Comparison of ENCODE assay signal across 10 mouse cellular contexts in the genomic region with DNA sequence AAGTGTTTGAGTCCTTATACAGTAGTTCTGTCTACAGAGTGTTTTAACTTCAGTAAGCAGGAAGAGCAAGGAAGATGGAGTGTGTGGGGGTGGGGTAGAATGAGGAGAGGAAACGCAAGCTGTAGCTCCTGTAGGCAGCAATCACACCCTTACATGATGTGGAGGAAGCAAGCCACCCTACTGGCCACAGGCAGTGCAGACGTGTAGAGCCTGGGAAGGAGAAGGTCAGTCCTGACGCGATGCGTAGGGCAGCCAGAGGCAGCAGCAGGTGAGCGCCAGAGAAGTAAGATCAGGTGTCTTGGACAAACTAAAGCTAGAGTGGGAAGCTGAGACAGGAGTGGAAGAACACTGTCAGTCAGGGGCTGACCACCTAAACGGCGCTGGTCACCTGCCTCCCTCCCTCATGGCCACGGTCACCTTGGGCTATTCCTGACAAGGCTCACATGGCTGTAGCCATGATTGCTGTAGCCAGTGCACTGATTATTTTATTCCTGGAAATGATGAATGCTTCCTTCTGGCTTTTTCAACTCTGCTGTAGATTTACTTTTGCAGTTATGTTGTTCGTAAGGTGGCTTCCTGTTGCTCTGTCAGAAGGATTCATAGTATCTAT.
DNase-seq lines count a peak whose midpoint lies in the region; ATAC-seq and TF ChIP-seq lines count a peak whose summit lies in the region.
"Had no signal": no experiment of that assay in that cellular context is flagged by ENCODE, and none has a peak within 500 bp of the region (broad histone marks: within the 10 kb centered on the region; RNA-seq: fewer than 3 reads in every experiment).

No protein-coding gene starts in this region.

- H3K4me1 ChIP-seq in testis, adult 2 months (ENCODE audit: control insufficient read depth, insufficient read depth, low read length), result peaks cover 15% of the 10 kb centered on the region
- peaks cover 54% of the 10 kb centered on the region for H3K4me1 ChIP-seq in liver, embryonic 16.5 days (ENCODE audit: control insufficient read depth, low read depth, low read length)

- H3K27ac ChIP-seq in testis, adult 2 months (ENCODE audit: control insufficient read depth, insufficient read depth, low read depth, low read length), result no peak overlapping the region
- H3K27ac ChIP-seq in liver, embryonic 16.5 days (ENCODE audit: low read length), result no peak overlapping the region

- no peak for TF ChIP-seq POLR2A in testis, adult 2 months (IDR thresholded peaks at IDR 0.05; ENCODE audit: control insufficient read depth, low read depth, low read length)

- no peak overlapping the region for H3K9ac ChIP-seq in liver, embryonic 16.5 days (ENCODE audit: low read depth, low read length)

- TF ChIP-seq CTCF in testis, adult 2 months (IDR thresholded peaks at IDR 0.05; ENCODE audit: control insufficient read depth, insufficient read depth, insufficient replicate concordance, low read depth, low read length), result 0 out of 2 replicates have a peak, but pooled peaks have one; percentile 2

- H3K4me2 ChIP-seq in liver, embryonic 16.5 days (ENCODE audit: low read depth, low read length), result no peak overlapping the region

- H3K9me3 ChIP-seq in liver, embryonic 16.5 days (replicated peaks; ENCODE audit: control insufficient read depth, low read length), result no peaks in the 10 kb centered on the region

- DNase-seq in heart, adult 11 months, result peak; percentile 94
- no peak for DNase-seq in heart, adult 8-10 months (ENCODE audit: low spot score)
- DNase-seq in testis, postnatal 10 days (ENCODE audit: low spot score), result no peak
- DNase-seq in Muller cell, postnatal 12 days (ENCODE audit: inconsistent ontology term), result no peak
- DNase-seq in urinary bladder, adult 2 months (ENCODE audit: low spot score), result no peak
- no peak for DNase-seq in embryo, embryonic 10 days (ENCODE audit: low spot score)
- DNase-seq: cerebellum, postnatal 10 days; kidney, postnatal 4 days had no signal

- ATAC-seq in liver, embryonic 16.5 days (ENCODE audit: low read depth), result peak; percentile 31; the same call in 1 of the 2 replicates

- H3K4me3 ChIP-seq in testis, adult 2 months (ENCODE audit: control insufficient read depth, low read depth, low read length), result no peak overlapping the region
- H3K4me3 ChIP-seq in liver, embryonic 16.5 days (ENCODE audit: low read depth, low read length), result no peak overlapping the region

- H3K27me3 ChIP-seq in testis, adult 2 months (ENCODE audit: control insufficient read depth, insufficient read depth, low read length), result no peaks in the 10 kb centered on the region
- H3K27me3 ChIP-seq in liver, embryonic 16.5 days (ENCODE audit: control insufficient read depth, insufficient read depth, low read depth, low read length), result no peaks in the 10 kb centered on the region

- WGBS in liver, embryonic 16.5 days (ENCODE audit: insufficient replicate concordance), result 59% methylated on average over 10 of the region's 10 CpGs

- H3K36me3 ChIP-seq in testis, adult 2 months (ENCODE audit: control insufficient read depth, insufficient read depth, low read length), result no peaks in the 10 kb centered on the region
- no peaks in the 10 kb centered on the region for H3K36me3 ChIP-seq in liver, embryonic 16.5 days (ENCODE audit: control insufficient read depth, insufficient read depth)
